Mouse (Mus musculus) thymus, adult 2 months (tissue): ENCODE data around the gene Mrrf.

Source experiments
- CTCF ChIP-seq: fragments of 200-500 bp; IDR thresholded peaks from 2 replicates; pipeline ENCODE4 v1.5.1; 2012; ENCODE audit warnings: mild to moderate bottlenecking, control low read depth, low read length, moderate library complexity, borderline replicate concordance; ENCODE audit not compliant: control insufficient read depth, poor library complexity, insufficient read depth; ENCODE audit errors: extremely low read depth
- POLR2A ChIP-seq: fragments of 200-500 bp; IDR thresholded peaks from 2 replicates; pipeline ENCODE4 v1.6.1; 2012; ENCODE audit warnings: mild to moderate bottlenecking, low read length, control low read depth, moderate library complexity; ENCODE audit not compliant: control insufficient read depth, poor library complexity, insufficient read depth; ENCODE audit errors: extremely low read depth

GRCm38 (mm10) chr2:36090853-36091741 is 45.1 kb upstream of the Mrrf start:
- TF ChIP-seq CTCF (no peak), POLR2A (no peak)
